Mouse (Mus musculus): ENCODE data around the gene Rbm15.

Gene Rbm15

GRCm38 (mm10) chr3:107333381-107334201 is at the start of gene Rbm15:
Gene Rbm15, minus strand, starts transcription at chr3:107333673.
- peak; percentile 99 for DNase-seq (ENCODE audit: low spot score)

- peak; percentile 83 for DNase-seq (ENCODE audit: low spot score)
Measured at GRCm38 (mm10) chr3:107379422-107379821, 45.9 kb upstream of the Rbm15 start.

- no peak for DNase-seq (ENCODE audit: low spot score)
Measured at GRCm38 (mm10) chr3:107378626-107379025, 45.2 kb upstream of the Rbm15 start.

GRCm38 (mm10) chr3:107374948-107375664 is 41.6 kb upstream of the Rbm15 start:
- DNase-seq (ENCODE audit: low spot score) = no peak

- no peak for DNase-seq (ENCODE audit: low spot score)
Measured at GRCm38 (mm10) chr3:107369156-107369555, 35.7 kb upstream of the Rbm15 start.

- no peak for DNase-seq (ENCODE audit: low spot score)
Measured at GRCm38 (mm10) chr3:107367938-107368599, 34.6 kb upstream of the Rbm15 start.

- no peak for DNase-seq (ENCODE audit: low spot score)
Measured at GRCm38 (mm10) chr3:107365341-107365740, 31.9 kb upstream of the Rbm15 start.

GRCm38 (mm10) chr3:107363391-107363790 is 29.9 kb upstream of the Rbm15 start:
- no peak for DNase-seq (ENCODE audit: low spot score)

- no peak for DNase-seq (ENCODE audit: low spot score)
Measured at GRCm38 (mm10) chr3:107360341-107360740, 26.9 kb upstream of the Rbm15 start.

GRCm38 (mm10) chr3:107357700-107358234 is 24.3 kb upstream of the Rbm15 start:
- DNase-seq (ENCODE audit: low spot score) = no peak

GRCm38 (mm10) chr3:107356964-107357441 is 23.5 kb upstream of the Rbm15 start:
- peak; percentile 83 for DNase-seq (ENCODE audit: low spot score)

GRCm38 (mm10) chr3:107355618-107356260 is 22.3 kb upstream of the Rbm15 start:
- DNase-seq (ENCODE audit: low spot score) = no peak

GRCm38 (mm10) chr3:107351706-107352105 is 18.2 kb upstream of the Rbm15 start:
- DNase-seq (ENCODE audit: low spot score) = no peak

GRCm38 (mm10) chr3:107349006-107349405 is 15.5 kb upstream of the Rbm15 start:
- no peak for DNase-seq (ENCODE audit: low spot score)

- no peak for DNase-seq (ENCODE audit: low spot score)
Measured at GRCm38 (mm10) chr3:107345033-107345725, 11.7 kb upstream of the Rbm15 start.

- no peak for DNase-seq (ENCODE audit: low spot score)
Measured at GRCm38 (mm10) chr3:107343971-107344370, 10.5 kb upstream of the Rbm15 start.

GRCm38 (mm10) chr3:107334202-107334934 is 895 bp upstream of the Rbm15 start:
- no peak for DNase-seq (ENCODE audit: low spot score)

- DNase-seq (ENCODE audit: low spot score) = peak; percentile 100
Measured at GRCm38 (mm10) chr3:107332960-107333380, 503 bp downstream of the Rbm15 start.

GRCm38 (mm10) chr3:107332127-107332959 is 1.1 kb downstream of the Rbm15 start:
- DNase-seq (ENCODE audit: low spot score) = peak; percentile 57

All from embryo, embryonic 10.5 days (tissue).